Mouse (Mus musculus) lung, postnatal 25 days (tissue): ENCODE data around the gene Msh5.

Experiments used
- DNase-seq: peaks from one replicate; pipeline ENCODE4 v3.0.0; 2022; ENCODE audit warnings: low spot score

Gene Msh5

DNA sequence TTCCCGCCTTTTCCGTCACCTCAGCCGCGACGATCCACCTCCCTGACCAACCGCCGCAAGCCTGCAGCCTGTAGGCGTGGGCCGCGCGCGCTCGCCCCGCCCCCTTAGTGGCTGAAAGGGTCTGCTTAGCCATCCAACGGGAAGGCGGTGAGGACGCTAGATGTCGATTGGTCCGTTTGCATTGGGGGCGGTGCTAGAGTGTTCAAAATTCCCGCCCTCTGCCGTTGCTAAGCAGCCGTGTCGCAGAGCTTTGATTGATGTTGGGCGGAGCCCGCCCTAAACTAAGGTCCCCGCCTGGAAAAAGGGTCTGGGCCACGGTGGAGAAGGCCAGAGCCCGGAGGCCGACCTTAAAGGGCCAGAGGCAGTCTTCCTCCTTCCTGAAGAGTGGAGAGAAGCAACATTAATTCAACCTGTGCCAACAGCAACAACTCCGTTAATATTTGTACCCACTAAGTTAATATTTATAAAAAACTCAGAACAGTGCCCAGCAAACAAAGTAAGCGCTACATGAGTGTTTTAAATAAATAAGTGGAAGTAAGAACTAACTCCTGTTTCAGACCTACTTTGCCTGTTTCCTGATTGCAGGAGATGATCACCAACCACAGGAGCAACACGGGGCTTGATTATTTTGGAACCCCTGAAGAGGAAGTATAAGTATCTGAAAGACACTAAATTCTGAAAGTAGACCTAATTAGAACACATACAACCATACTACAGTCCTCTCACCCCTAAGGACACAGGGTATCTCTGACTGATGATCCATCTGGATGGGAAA lies at the start of gene Msh5:
Gene Msh5 (minus strand): TSS at position 65 of the 775 bp plus-strand sequence.
- peak; percentile 98 for DNase-seq

DNA sequence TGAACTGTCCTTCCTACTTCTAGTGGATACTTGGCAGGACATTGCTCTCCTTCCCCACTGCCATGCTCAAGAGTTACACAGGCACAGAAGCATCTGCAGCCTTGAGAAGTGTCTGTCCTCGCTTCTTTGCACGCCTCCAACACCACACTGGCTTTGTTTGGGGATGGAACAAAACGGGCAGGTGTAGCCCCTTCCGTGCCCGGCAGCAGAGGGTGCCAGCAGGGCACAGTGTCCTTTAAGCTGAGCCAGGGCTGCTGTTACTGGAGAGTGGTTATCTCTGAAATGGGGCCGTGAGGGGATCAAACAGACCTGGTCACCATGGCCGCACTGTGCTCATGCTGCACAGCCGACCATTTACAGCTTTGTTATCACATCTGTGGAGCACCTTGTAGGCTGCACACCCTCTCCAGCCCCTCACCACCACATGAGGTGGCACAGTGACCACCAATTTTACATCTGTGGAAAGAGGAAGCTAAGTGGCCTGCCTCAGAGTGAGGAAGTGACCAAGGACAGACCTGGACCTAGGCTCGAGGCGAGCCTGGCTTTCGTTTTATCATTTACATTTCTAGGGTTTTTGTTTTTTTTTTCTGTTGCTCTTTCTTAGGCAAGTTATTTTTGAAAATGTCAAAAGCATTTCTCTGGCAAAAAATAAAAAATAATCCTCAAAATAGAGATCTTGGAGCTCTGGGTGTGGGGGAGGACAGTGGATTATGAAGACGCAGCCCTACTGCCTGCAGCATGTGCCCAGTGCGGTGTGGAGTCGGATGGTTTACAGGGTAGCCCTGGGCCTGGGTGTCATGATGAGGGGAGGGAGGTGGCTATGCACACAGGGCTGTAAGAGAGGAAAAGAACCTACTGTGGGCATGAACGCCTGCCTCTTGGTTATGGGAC lies 48.2 kb upstream of the Msh5 start:
- DNase-seq, result no peak

DNA sequence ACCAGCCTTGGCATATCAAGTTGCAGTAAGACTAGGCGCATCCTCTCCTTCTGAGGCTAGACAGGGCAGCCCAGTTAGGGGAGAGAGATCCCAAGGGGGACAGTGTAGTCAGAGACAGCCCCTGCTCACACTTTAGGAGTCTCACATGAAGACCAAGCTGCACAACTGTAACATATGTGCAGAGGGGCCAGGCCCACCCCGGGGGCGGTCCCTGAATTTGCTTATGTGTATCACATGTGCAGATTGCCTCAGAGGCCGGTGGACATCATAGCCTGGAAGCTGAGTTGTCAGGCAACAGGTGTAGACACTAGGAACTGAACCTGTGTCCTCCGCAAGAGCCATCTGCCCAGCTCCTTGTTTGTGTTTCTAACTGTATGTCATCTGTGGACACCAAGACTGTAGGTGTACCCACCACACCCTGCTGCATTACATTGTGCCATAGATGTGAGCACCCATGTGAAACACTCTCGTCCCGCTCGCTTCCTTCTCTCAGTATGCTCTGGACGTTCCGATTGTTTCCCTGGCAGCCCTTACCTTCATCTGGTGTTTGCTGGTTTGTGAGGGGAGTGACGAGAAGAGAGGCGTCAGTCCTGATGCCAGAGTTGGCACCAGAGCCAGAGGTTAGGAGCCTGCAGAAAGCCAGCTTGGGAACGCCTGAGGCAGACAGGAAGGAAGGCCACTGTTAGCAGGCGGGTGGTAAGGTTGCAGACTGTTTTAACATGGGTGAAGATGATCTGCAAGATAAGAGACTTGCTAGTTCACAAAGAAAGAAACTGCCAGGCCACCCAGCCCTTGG lies 46.1 kb upstream of the Msh5 start:
- DNase-seq, result peak; percentile 32

DNA sequence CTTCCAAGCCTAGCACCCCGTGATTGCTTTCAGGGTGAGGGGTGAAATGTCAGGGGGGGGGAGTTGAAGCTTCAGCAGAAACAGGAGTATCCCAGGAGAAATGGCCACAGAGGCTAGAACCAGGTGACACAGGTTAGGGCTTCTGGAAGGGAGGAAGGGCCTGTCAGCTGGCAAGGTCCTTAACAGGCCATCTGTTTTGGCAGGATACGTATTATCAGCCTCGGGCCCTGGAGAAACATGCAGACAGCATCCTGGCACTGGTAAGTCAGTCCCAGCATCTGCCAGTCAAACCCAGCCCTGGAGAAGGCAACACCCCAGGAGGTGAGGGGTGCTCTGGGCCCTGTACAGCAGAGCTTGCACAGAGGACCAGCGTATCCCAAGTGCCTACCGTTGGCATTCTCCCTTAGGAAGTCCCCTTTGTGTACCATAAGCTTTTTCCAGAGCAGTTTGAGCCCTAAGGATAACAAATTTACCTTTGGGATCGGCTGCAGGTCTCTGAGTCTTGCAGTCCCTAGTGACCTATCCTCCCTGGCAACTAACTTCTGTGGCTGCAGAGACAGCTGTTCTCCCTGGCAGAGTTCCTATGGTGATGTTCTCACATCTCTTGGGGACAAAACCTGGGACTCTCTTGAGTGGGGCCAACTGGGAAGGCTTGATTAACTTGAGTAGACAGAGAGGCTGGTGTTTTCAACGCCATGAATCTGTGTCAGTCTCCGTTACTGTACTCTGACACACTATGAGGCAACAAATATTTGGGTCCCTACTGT lies 43.8 kb upstream of the Msh5 start:
- DNase-seq, result no peak

DNA sequence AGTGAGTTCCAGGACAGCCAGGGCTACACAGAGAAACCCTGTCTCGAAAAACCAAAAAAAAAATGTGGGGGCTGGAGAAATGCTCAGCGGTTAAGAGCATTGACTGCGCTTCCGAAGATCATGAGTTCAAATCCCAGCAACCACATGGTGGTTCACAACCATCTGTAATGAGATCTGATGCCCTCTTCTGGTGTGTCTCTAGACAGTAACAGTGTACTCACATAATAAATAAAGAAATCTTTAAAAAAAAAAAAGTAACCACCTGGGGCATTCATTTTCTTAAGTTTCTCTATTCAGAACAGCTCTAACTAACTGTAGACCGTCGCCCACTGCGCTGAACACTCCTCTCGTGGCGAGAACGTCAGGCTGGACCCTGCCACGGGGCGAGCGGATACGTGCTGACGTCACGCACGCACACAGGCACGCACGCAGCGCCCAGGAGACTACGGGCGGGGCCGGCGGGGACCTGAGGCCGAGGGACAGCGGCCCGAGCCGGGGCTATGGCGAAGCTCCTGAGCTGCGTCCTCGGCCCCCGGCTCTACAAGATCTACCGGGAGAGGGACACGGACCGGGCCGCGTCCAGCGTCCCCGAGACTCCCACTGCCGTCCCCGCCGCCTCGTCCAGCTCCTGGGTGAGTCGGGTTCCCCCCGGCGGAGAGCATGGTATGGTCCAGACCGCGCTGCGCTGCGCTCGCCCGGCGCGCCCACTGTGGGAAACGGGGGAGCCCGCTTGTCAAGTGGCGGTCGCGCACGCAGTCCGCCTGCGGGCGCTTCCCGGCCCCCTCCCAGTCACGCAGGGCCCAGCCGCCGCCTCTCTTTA lies 42.5 kb upstream of the Msh5 start, which contains the start of gene Abhd16a:
Gene Abhd16a (plus strand): TSS at position 439 of the 820 bp plus-strand sequence.
- DNase-seq, result peak; percentile 95

DNA sequence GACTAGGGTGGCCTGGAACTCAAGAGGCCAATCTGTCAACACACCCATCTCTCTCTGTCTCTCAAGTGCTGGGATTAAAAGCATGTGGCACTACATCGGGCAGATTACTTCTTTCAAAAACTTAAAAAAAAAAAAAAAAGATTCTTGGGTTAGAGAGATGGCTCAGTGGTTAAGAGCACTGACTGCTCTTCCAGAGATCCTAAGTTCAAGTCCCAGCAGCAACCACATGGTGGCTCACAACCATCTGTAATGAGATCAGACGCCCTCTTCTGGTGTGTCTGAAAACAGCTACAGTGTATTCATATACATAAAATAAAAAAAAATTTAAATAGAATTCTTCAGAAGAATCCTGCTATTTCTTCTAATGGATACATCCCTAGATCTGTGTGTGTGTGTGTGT lies 41.6 kb upstream of the Msh5 start:
- DNase-seq, result no peak

DNA sequence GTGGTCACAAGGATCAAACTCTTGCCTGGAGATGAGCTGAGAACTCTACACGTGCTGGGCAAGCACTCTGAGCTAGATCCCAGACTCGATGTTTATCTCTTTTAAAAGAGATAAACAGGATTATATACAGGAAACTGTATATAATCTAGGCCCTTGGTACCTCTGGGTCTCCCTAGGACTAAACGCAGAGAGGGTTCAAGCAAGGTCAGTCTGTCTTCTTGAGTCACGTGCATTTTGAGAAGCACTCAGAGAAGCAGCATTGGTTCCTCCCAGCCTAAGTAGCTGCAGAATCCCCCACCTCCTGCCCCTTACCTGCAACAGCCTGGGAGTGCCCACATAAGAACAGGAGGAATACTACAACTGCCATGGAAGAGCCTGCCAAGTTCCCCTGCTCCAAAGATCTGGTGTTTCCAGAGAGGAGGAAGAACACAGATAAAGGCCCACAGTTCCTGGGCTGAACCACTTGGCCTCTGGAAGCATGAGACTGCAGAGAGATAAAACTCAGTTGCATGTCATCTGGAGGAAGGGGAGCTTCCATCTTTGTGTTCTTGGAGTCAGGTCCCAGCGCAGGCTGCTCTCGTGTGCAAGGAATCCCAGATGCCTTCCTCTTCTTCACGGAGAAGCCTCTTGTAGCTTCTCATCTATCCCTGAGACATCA lies 38.8 kb upstream of the Msh5 start, which contains the start of gene Ly6g6f:
Gene Ly6g6f (minus strand): TSS at position 403 of the 658 bp plus-strand sequence.
- no peak for DNase-seq

DNA sequence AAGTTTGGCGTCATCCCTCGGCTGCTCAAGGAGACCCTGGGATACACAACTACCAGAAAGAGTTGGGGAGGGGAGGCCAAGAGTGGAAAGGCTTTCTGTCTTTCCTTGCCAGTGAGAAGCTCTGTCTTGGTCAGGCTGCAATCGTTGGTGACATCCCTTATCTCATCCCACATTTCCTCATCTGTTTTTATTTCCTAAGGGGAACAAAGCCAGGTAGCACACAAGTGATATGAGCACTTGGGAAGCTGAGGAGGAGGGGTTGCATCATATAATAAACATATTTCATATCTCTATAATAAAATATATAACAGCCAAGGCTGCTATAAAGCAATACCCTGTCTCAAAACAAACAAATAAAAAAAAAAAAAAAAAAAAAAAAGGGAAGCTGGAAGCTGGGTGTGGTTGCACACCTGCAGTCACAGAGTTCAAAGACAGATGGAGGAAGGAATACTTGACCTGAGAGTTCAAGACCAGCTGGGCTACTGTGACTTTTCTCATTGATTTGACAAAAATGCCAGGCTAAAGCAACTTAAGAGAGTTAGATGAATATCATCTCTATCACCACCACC lies 37.5 kb upstream of the Msh5 start:
- DNase-seq, result no peak

DNA sequence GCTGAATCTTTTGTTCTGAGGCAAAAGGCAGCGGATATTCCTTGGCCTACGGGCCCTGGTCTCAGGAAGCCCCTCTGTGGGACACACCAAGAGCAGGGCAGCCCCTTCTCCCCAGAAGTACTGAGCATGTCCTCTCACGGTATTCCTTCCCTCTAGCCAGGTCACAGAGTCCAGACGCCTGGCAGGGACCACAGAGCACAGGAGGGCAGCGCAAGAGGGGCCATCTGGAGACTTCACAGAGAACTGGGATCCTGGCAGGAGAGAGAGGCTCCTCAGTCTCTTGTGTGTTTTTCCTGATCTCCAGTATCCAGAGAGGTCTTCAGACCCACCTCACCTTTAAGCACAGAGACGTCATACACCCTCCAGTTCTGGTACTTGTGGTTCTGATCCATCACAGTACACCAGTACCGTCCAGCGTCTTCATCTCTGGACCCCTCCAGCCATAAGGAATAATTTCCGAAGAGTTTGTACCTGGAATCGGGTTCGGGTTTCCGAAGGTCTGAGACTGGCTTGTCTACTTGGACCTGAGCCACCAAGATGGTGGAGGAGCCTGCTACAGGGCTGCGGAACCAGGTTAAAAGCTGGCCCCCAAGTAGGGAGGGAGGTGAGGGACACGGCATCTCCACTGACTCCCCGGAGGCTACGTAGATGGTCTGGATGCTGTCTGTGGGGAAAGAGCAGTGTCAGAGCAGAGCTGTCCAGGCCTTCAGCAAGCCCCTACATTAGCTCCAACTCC lies 36.5 kb upstream of the Msh5 start:
- DNase-seq, result no peak

DNA sequence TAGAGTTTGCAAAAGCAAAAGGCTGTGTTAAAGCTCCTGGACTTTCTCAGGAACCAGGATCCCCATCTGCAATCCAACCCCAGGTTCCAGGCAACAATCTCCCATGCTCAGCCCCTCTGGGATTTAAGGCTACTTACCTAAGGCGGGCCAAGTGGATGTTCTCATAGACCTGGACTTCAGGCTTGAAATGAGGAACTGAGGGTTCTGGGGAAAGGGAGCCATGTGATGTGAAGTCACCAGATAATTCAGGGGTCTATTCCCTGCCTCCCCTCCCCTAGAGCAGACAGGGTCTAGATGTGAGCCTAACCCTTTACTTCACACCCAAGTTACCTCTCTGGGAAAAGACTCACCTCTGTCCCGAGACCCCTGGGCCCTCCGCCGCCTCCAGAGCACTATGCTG lies 34.2 kb upstream of the Msh5 start:
- DNase-seq, result no peak

DNA sequence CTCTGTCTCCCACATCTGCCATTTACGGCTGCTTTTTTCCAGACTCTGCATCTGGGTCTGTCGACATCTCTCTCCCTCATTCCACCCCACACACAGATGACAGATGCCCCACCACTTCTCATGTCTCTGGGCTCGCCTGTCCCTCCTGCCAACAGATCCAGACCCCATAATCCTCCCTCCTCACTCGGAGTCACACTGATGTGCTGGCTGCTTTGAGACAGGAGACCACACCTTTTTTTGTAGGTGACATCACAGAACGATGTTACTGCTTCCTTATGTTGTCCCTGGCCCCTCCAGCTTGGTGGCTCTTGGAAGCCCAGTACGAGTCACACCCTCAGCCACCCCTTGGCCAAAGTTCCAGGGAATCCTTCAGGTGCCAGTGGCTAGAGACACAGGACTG lies 33.7 kb upstream of the Msh5 start:
- no peak for DNase-seq

DNA sequence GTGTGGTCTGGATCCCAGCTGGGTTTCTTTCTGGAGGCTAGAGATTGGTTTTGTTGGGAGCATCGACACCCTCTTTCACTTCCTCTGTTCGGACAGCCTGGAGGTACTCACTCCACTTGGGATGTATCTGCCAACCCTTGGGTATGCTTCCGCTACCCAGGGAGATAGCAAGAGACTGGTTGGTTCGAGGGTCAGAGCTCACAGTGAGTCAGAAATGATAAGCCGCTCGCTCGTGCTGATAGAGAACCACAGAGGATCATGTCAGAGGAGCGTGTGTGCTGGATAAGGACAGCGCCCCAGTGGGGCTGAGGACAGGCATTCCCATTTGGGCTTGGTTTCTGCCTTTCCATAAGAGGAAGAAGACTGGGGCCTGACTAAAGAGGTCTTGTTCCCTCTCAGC lies 33.2 kb upstream of the Msh5 start:
- no peak for DNase-seq

DNA sequence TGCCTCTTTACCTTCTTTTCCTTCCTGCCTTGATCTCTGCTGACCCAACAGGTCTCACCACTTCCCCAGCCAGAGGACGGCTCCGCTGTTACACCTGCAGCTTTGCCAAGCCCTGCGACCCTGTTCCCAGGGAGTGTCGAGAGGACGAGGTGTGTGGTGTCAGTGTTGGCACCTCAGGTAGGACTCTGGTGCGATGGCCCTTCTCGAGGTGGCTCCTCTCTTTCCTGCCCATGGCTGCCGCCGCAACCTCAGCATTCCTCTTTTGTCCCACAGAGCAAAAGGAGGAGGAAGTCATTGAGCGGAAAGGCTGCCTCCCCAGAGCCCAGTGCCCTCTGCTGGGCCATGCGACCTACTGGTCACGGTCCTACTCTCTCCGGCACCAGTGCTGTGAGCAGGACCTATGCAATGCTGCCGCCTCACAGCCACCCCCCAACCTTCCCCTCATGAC lies 31.3 kb upstream of the Msh5 start, which contains the start of gene Ly6g6d:
Gene Ly6g6d (minus strand): TSS at position 280 of the 448 bp plus-strand sequence.
- peak; percentile 76 for DNase-seq

DNA sequence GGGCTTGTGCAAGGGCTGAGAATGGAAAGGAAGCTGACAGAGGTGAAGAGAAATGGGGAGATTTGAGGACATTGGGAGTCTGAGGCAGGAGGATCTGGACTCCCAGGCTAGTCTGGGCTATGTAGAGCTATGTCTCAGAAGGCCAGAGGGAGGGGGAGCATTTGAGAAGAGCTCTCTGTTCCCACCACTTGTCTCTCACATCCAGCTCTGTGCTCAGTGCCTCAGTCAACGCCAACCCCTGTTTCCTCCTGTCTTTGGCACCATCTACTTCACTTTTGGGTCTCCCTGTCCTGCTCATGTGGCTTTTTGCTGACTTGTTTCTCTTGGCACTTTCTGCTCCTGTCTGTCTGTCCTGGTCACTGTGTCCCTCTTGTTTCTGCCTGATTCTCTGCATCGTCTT lies 30.7 kb upstream of the Msh5 start:
- DNase-seq, result no peak

DNA sequence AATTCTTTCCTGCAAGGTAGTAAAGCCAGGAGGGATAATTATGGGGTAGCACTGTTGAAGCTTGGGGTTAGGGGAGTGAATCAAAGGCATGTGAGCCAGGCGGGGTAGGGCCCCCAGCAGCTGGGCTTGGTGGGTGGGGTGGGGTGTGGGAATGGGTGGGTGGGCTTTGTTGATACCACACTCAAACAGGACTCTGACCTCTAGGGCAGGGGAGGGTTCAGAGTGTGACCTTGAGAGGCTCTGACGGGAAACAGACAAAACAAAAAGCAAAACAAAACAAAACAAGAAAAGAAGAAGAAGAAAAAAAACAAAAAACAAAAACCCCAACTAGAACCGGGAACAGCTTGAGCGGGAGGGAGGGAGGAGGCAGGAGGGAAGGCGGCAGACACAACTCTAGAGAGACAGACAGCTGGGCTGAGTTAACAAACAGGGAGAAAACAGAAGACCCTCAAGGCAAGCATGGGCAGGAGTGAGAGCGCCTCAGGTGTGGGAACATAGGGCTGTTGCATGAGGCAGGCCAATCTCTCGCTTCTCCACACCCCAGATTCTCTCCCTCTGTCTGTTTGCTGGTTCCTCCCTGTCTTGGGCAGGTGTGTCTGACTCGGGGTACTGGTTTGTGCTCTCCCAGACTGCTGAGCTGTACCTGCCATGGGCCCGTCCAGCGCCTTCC lies 30.1 kb upstream of the Msh5 start, which contains the start of gene Ly6g6e:
Gene Ly6g6e (plus strand): TSS at position 396 of the 670 bp plus-strand sequence.
- no peak for DNase-seq

DNA sequence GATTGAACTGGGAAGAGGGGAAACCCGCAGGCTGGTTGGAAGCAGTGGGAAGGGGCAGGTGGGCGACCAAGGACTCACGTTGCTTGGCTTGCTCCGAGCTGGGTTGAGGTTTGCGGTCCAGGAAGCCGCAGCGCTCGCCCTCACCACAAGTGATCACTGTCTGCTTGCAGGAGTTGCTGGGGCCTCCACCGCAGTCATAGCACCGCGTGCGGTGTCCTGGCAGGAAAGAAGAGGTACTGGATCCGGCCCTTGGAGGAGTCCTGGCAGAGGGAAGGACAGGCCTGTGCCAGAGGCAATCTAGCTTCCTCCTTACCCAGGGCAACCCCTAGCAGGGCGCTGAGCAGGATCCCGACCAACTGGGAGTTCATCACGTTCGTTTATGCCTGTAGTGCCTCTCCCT lies 27.6 kb upstream of the Msh5 start:
- no peak for DNase-seq

DNA sequence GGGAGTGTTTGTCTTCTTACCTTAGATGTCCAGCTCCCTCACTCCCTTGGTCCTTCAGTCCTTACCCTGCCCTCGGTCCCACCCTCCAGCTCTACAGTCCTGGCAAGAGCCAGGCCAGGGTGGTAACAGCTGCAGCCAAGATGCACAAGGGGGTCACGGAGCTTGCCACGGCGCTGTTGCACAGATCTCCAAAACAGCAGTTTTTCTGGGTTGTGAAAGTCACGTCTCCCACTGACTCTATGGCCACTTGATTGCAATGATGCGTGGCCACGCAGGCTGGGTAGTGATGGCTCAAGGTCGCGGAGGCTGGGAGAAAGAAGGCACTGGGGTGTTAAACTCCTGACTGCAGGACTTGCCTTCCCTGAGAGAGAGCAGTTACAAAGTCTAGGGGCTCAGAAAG lies 24.9 kb upstream of the Msh5 start:
- no peak for DNase-seq
